Mouse (Mus musculus) kidney, postnatal 0 days (tissue): ENCODE measurements around the gene Gp1ba. TPM values are rescaled to one million over a fixed set of nuclear protein-coding genes. Genes with fewer than 3 reads are reported as not detected.

Source experiments
- ATAC-seq: fragments of 200-750 bp; cut with Nextera tagmentation; replicated peaks from 2 replicates; pipeline ENCODE4 v1.8.0; 2017; ENCODE audit warnings: low read depth, moderate number of reproducible peaks, moderate TSS enrichment, moderate library complexity; ENCODE audit not compliant: low FRiP score
- DNase-seq: peaks from one replicate; pipeline ENCODE4 v3.0.0-alpha.2; 2016; ENCODE audit warnings: low spot score
- H3K27ac ChIP-seq: fragments of 300-500 bp; sonication (generic); 2 replicates; pipeline ENCODE4 v1.5.1; 2014; ENCODE audit warnings: mild to moderate bottlenecking
- H3K27me3 ChIP-seq: fragments of 300-500 bp; sonication (generic); 2 replicates; pipeline ENCODE4 v1.6.1; 2014; ENCODE audit warnings: low read length, mixed read lengths; ENCODE audit not compliant: insufficient read depth
- H3K36me3 ChIP-seq: fragments of 300-500 bp; sonication (generic); 2 replicates; pipeline ENCODE4 v1.6.1; 2014; ENCODE audit warnings: low read length, mixed read lengths; ENCODE audit not compliant: insufficient read depth
- H3K4me1 ChIP-seq: fragments of 300-500 bp; sonication (generic); replicated peaks from 2 replicates; pipeline ENCODE4 v1.6.1; 2014; ENCODE audit warnings: antibody characterized with exemption, low read length, mixed read lengths; ENCODE audit not compliant: insufficient read depth
- H3K4me2 ChIP-seq: fragments of 300-500 bp; sonication (generic); 2 replicates; pipeline ENCODE4 v1.6.1; 2014; ENCODE audit warnings: mild to moderate bottlenecking, low read length, moderate library complexity, mixed read lengths
- H3K4me3 ChIP-seq: fragments of 300-500 bp; sonication (generic); replicated peaks from 2 replicates; pipeline ENCODE4 v1.5.1; 2014; ENCODE audit warnings: low read depth, low read length
- H3K9ac ChIP-seq: fragments of 300-500 bp; sonication (generic); 2 replicates; pipeline ENCODE4 v1.6.1; 2014; ENCODE audit warnings: low read depth, low read length
- H3K9me3 ChIP-seq: fragments of 300-500 bp; sonication (generic); replicated peaks from 2 replicates; pipeline ENCODE4 v1.6.1; 2016; ENCODE audit warnings: low read length, inconsistent platforms, mixed read lengths
- CTCF ChIP-seq: IDR thresholded peaks from 2 replicates; pipeline ENCODE4 v1.5.1; 2016; ENCODE audit warnings: antibody characterized with exemption, low read depth, mild to moderate bottlenecking, moderate library complexity
- WGBS: fragments of 180-500 bp; shearing (Covaris S2); extraction: QIAGEN DNeasy Blood & Tissue Kit; methylation state at CpG from one replicate; pipeline ENCODE4 v1.1.7; 2014; 5-methylcytosine and 5-hydroxymethylcytosine counted together
- polyA plus RNA-seq: library from polyadenylated mRNA; unstranded; fragments of >200 nt; fragmentation: Nextera tagmentation; extraction: Ambion mirVana; gene quantifications from 2 replicates; pipeline ENCODE4 v1.2.1, GENCODE M21; 2015

Gene Gp1ba
- polyA plus RNA-seq, 1 experiment from 2014 or later = 0.16 TPM

DNA sequence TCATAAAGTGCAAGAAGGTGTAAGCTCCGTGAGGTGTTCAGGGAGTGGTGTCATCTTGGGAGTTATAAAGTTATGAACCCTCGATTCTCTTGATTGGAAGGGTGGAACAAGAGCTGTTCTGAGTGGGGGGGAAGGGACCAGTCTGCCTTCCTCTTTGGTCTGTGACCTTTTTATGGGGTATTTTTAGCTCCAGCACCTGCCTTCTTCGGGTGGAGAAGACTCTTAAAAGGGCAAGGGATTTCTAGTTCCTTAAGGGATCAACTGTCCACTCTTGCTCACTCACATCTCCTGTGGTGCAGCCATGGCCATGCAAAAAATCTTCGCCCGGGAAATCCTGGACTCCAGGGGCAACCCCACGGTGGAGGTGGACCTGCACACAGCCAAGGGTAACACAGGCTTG lies 18.7 kb downstream of the Gp1ba start:
- peaks cover 10% of the 10 kb centered on the region; the same call in 1 of the 2 replicates for H3K36me3 ChIP-seq
- no peaks in the 10 kb centered on the region for H3K27me3 ChIP-seq
- no peak for TF ChIP-seq CTCF
- H3K27ac ChIP-seq = no peak overlapping the region
- DNase-seq = no peak
- no peak overlapping the region for H3K9ac ChIP-seq
- peaks cover 22% of the 10 kb centered on the region for H3K4me1 ChIP-seq
- ATAC-seq = no peak
- 34% methylated on average over 6 of the region's 6 CpGs for WGBS
- 0 out of 2 replicates have a peak overlapping the region, but pooled peaks have one; percentile 14 for H3K4me2 ChIP-seq
- H3K4me3 ChIP-seq = no peak overlapping the region
- H3K9me3 ChIP-seq = no peaks in the 10 kb centered on the region

DNA sequence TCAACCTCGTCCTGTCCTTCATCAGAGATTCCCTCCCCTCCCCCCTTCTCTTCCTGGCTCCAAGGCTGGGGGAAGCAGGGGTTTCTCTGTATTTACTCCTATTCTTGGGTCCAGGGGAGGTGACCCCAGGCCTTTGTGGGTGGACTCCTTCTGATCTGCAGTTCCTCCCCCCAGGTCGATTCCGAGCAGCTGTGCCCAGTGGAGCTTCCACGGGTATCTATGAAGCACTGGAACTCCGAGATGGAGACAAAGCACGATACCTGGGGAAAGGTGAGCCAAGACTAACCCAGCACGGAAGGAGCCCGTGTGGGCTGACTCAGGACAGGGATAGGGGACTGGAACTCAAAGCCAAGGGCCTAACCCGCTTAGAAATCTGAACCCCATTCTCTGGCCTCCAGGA lies 19.1 kb downstream of the Gp1ba start:
- Histone ChIP-seq H3K4me2 (no peak overlapping the region), H3K27ac (no peak overlapping the region), H3K9me3 (no peaks in the 10 kb centered on the region), H3K4me1 (peaks cover 17% of the 10 kb centered on the region), H3K27me3 (no peaks in the 10 kb centered on the region), H3K4me3 (no peak overlapping the region), H3K9ac (no peak overlapping the region), H3K36me3 (peaks cover 12% of the 10 kb centered on the region)
- 40% methylated on average over 9 of the region's 9 CpGs for WGBS
- ATAC-seq (no peak), DNase-seq (no peak)
- no peak for TF ChIP-seq CTCF

DNA sequence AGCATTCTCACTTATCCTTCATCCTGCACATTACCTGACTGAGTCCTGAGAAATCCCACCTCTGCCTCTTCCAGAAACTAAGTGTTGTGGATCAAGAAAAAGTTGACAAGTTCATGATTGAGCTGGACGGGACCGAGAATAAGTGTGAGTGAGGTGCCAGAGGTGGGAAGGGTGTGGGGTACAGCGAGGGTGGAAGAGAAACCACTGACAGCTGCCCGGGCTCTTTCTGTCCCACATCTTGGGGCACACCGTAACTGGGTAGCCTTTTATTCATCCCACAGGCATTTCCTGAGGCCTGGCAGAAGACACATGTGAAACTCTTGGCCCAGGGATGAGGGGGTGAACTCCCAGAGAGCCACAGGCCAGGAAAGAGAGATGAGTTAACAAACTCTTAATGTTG lies 19.6 kb downstream of the Gp1ba start:
- Histone ChIP-seq H3K27me3 (no peaks in the 10 kb centered on the region), H3K9me3 (no peaks in the 10 kb centered on the region), H3K4me3 (no peak overlapping the region), H3K27ac (no peak overlapping the region), H3K9ac (no peak overlapping the region), H3K36me3 (peaks cover 17% of the 10 kb centered on the region), H3K4me1 (peaks cover 17% of the 10 kb centered on the region), H3K4me2 (no peak overlapping the region)
- DNase-seq = no peak
- WGBS = 86% methylated on average over 5 of the region's 5 CpGs
- no peak for TF ChIP-seq CTCF
- no peak for ATAC-seq

DNA sequence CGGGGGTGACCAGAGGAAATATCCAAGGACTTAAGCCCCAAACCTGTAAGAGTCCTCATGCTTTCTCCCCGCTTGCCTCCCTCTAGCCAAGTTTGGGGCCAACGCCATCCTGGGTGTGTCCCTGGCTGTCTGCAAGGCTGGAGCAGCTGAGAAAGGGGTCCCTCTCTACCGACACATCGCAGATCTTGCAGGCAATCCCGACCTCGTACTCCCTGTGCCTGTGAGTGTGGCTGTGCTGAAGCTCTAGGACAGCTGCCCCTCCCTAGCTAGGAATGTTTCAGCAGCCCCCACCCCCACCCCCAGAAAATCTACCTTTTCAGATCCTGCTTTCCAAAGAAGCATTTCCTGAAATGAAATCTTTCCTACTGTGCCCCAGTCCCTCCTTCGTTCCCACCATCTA lies 20.0 kb downstream of the Gp1ba start:
- TF ChIP-seq CTCF = no peak
- Histone ChIP-seq H3K36me3 (peaks cover 21% of the 10 kb centered on the region), H3K4me2 (no peak overlapping the region), H3K27me3 (no peaks in the 10 kb centered on the region), H3K27ac (no peak overlapping the region), H3K9ac (no peak overlapping the region), H3K9me3 (no peaks in the 10 kb centered on the region), H3K4me3 (no peak overlapping the region), H3K4me1 (peaks cover 17% of the 10 kb centered on the region)
- no peak for DNase-seq
- 79% methylated on average over 8 of the region's 8 CpGs for WGBS
- no peak for ATAC-seq

DNA sequence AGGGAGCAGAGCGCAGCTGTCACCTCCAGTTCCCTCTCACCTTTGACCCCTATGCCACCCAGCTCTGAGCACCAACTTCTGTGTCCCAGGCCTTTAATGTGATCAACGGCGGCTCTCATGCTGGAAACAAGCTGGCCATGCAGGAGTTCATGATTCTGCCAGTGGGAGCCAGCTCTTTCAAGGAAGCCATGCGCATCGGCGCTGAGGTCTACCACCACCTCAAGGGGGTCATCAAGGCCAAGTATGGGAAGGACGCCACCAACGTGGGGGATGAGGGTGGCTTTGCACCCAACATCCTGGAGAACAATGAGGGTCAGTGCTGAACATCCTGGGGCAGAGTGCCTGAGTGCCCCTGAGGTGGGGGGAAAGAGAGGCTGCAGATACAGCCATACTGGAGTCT lies 21.6 kb downstream of the Gp1ba start:
- 81% methylated on average over 8 of the region's 8 CpGs for WGBS
- Histone ChIP-seq H3K4me3 (no peak overlapping the region), H3K9me3 (no peaks in the 10 kb centered on the region), H3K9ac (no peak overlapping the region), H3K27ac (no peak overlapping the region), H3K36me3 (peaks cover 37% of the 10 kb centered on the region), H3K4me1 (peaks cover 15% of the 10 kb centered on the region), H3K27me3 (no peaks in the 10 kb centered on the region), H3K4me2 (no peak overlapping the region)
- TF ChIP-seq CTCF = no peak
- DNase-seq = no peak
- ATAC-seq = no peak

DNA sequence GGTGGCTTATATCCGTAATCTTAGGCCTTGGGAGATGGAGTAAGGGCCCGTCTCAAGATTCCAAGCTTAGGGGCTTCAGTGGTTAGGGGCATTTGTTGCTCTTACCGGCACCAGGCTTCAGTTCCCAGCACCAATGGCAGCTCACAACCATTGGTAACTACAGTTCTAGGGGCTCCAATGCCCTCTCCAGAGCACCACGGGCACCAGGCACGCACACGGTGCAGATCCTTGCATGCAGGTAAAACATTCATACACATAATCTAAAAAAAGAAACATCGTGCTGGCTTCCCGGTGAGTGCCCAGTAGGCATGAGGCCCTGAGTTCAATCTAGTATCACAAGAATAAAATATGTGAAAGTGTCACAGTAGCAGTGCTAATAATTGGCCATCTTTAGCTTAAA lies 24.2 kb downstream of the Gp1ba start:
- no peak overlapping the region for H3K9ac ChIP-seq

DNA sequence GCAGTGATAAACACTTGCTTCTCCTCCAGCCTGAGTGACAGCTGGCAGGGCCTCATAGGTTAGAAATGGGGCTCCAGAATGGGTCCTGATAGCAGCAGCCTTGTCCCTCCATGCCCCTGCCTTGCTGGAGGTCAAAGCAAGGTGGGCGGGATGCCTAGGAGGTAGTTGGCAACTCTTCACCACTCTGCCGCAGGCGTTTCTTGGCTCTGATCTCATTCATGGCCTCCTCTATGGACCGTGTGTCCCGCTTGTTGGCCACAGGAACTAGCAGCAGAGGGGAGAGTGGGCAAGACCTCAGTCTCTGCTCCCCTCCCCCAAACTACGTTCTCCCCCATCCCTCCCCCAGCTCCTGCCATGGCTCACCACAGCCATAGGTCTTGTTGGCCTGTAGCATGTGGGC lies 25.0 kb downstream of the Gp1ba start:
- Histone ChIP-seq H3K27me3 (no peaks in the 10 kb centered on the region), H3K9ac (no peak overlapping the region), H3K9me3 (no peaks in the 10 kb centered on the region), H3K4me1 (peaks cover 7% of the 10 kb centered on the region), H3K36me3 (peaks cover 37% of the 10 kb centered on the region), H3K4me2 (no peak overlapping the region), H3K4me3 (no peak overlapping the region), H3K27ac (no peak overlapping the region)
- ATAC-seq (no peak), DNase-seq (no peak)
- no peak for TF ChIP-seq CTCF
- 84% methylated on average over 6 of the region's 6 CpGs for WGBS

More for the DNA sequence above, 24.2 kb downstream of the Gp1ba start:
- DNase-seq (no peak), ATAC-seq (no peak)
- no peak overlapping the region for H3K4me3 ChIP-seq
- no peak overlapping the region for H3K4me2 ChIP-seq
- peaks cover 37% of the 10 kb centered on the region for H3K36me3 ChIP-seq
- no peak for TF ChIP-seq CTCF
- no peaks in the 10 kb centered on the region for H3K27me3 ChIP-seq
- H3K9me3 ChIP-seq = no peaks in the 10 kb centered on the region
- 89% methylated on average over 8 of the region's 8 CpGs for WGBS
- no peak overlapping the region for H3K27ac ChIP-seq
- H3K4me1 ChIP-seq = peaks cover 7% of the 10 kb centered on the region
